Mouse (Mus musculus): ENCODE results near the gene Marveld2. TPM values are rescaled to one million over a fixed set of nuclear protein-coding genes. Genes with fewer than 3 reads are reported as not detected.
A peak's percentile ranks its signal among the peaks of the same experiment; 100 is the strongest.

Marveld2 gene
- polyA plus RNA-seq, 1 experiment: 11.5 TPM

GRCm38 (mm10) chr13:100579951-100580350 lies 36.8 kb downstream of the Marveld2 start:
- DNase-seq: peak; percentile 49
- no peaks in the 10 kb centered on the region for H3K36me3 ChIP-seq (ENCODE audit: control insufficient read depth, insufficient read depth, low read length)
- peak; percentile 69 for TF ChIP-seq CTCF (conservative IDR thresholded peaks at IDR 0.05; ENCODE audit: insufficient read depth, insufficient read length, low read depth, low read length)
- no peak for TF ChIP-seq POLR2A (IDR thresholded peaks at IDR 0.05; ENCODE audit: low read depth, low read length)
- no peak overlapping the region for H3K4me3 ChIP-seq (ENCODE audit: insufficient read depth, low read depth, low read length)
- H3K27me3 ChIP-seq (replicated peaks; ENCODE audit: control insufficient read depth, insufficient read depth, low read length): no peaks in the 10 kb centered on the region
- peaks cover 11% of the 10 kb centered on the region; the same call in 1 of the 2 replicates for H3K4me1 ChIP-seq (ENCODE audit: control insufficient read depth, insufficient read depth, low read length)
- no peak overlapping the region for H3K27ac ChIP-seq (ENCODE audit: insufficient read depth, low read depth, low read length)

GRCm38 (mm10) chr13:100579220-100579619 lies 37.6 kb downstream of the Marveld2 start:
- Histone ChIP-seq H3K4me3 (ENCODE audit: insufficient read depth, low read depth, low read length) (no peak overlapping the region), H3K27me3 (replicated peaks; ENCODE audit: control insufficient read depth, insufficient read depth, low read length) (no peaks in the 10 kb centered on the region), H3K36me3 (ENCODE audit: control insufficient read depth, insufficient read depth, low read length) (no peaks in the 10 kb centered on the region), H3K4me1 (ENCODE audit: control insufficient read depth, insufficient read depth, low read length) (peaks cover 11% of the 10 kb centered on the region; the same call in 1 of the 2 replicates), H3K27ac (ENCODE audit: insufficient read depth, low read depth, low read length) (no peak overlapping the region)
- DNase-seq: no peak
- WGBS: 60% methylated on average over 3 of the region's 3 CpGs
- TF ChIP-seq POLR2A (IDR thresholded peaks at IDR 0.05; ENCODE audit: low read depth, low read length) (no peak), CTCF (conservative IDR thresholded peaks at IDR 0.05; ENCODE audit: insufficient read depth, insufficient read length, low read depth, low read length) (no peak)

GRCm38 (mm10) chr13:100575950-100576349 lies 40.8 kb downstream of the Marveld2 start:
- H3K27me3 ChIP-seq (replicated peaks; ENCODE audit: control insufficient read depth, insufficient read depth, low read length): no peaks in the 10 kb centered on the region
- H3K36me3 ChIP-seq (ENCODE audit: control insufficient read depth, insufficient read depth, low read length): no peaks in the 10 kb centered on the region
- TF ChIP-seq POLR2A (IDR thresholded peaks at IDR 0.05; ENCODE audit: low read depth, low read length) (no peak), CTCF (conservative IDR thresholded peaks at IDR 0.05; ENCODE audit: insufficient read depth, insufficient read length, low read depth, low read length) (no peak)
- DNase-seq: no peak
- peaks cover 4% of the 10 kb centered on the region; the same call in 1 of the 2 replicates for H3K4me1 ChIP-seq (ENCODE audit: control insufficient read depth, insufficient read depth, low read length)
- WGBS: 61% methylated on average over 2 of the region's 2 CpGs
- no peak overlapping the region for H3K4me3 ChIP-seq (ENCODE audit: insufficient read depth, low read depth, low read length)
- no peak overlapping the region for H3K27ac ChIP-seq (ENCODE audit: insufficient read depth, low read depth, low read length)

- no peak for DNase-seq
- no peak for TF ChIP-seq POLR2A (IDR thresholded peaks at IDR 0.05; ENCODE audit: low read depth, low read length)
- no peak for TF ChIP-seq CTCF (conservative IDR thresholded peaks at IDR 0.05; ENCODE audit: insufficient read depth, insufficient read length, low read depth, low read length)
- no peaks in the 10 kb centered on the region for H3K27me3 ChIP-seq (replicated peaks; ENCODE audit: control insufficient read depth, insufficient read depth, low read length)
- H3K4me1 ChIP-seq (ENCODE audit: control insufficient read depth, insufficient read depth, low read length): no peaks in the 10 kb centered on the region
- 58% methylated on average over 2 of the region's 2 CpGs for WGBS
- H3K27ac ChIP-seq (ENCODE audit: insufficient read depth, low read depth, low read length): no peak overlapping the region
- H3K4me3 ChIP-seq (ENCODE audit: insufficient read depth, low read depth, low read length): no peak overlapping the region
- H3K36me3 ChIP-seq (ENCODE audit: control insufficient read depth, insufficient read depth, low read length): no peaks in the 10 kb centered on the region
Observed at GRCm38 (mm10) chr13:100570713-100571112, 46.1 kb downstream of the Marveld2 start.

GRCm38 (mm10) chr13:100568359-100568758 lies 48.4 kb downstream of the Marveld2 start:
- H3K27ac ChIP-seq (ENCODE audit: insufficient read depth, low read depth, low read length): no peak overlapping the region
- H3K27me3 ChIP-seq (replicated peaks; ENCODE audit: control insufficient read depth, insufficient read depth, low read length): no peaks in the 10 kb centered on the region
- no peaks in the 10 kb centered on the region for H3K36me3 ChIP-seq (ENCODE audit: control insufficient read depth, insufficient read depth, low read length)
- TF ChIP-seq CTCF (conservative IDR thresholded peaks at IDR 0.05; ENCODE audit: insufficient read depth, insufficient read length, low read depth, low read length) (no peak), POLR2A (IDR thresholded peaks at IDR 0.05; ENCODE audit: low read depth, low read length) (no peak)
- no peak for DNase-seq
- H3K4me1 ChIP-seq (ENCODE audit: control insufficient read depth, insufficient read depth, low read length): no peaks in the 10 kb centered on the region
- 100% methylated on average over 1 of the region's 1 CpGs for WGBS
- no peak overlapping the region for H3K4me3 ChIP-seq (ENCODE audit: insufficient read depth, low read depth, low read length)

- no peak overlapping the region for H3K27ac ChIP-seq (ENCODE audit: insufficient read depth, low read depth, low read length)
- no peak for TF ChIP-seq CTCF (conservative IDR thresholded peaks at IDR 0.05; ENCODE audit: insufficient read depth, insufficient read length, low read depth, low read length)
- no peak for TF ChIP-seq POLR2A (IDR thresholded peaks at IDR 0.05; ENCODE audit: low read depth, low read length)
- H3K36me3 ChIP-seq (ENCODE audit: control insufficient read depth, insufficient read depth, low read length): no peaks in the 10 kb centered on the region
- no peak overlapping the region for H3K4me3 ChIP-seq (ENCODE audit: insufficient read depth, low read depth, low read length)
- H3K27me3 ChIP-seq (replicated peaks; ENCODE audit: control insufficient read depth, insufficient read depth, low read length): no peaks in the 10 kb centered on the region
- WGBS: 87% methylated on average over 9 of the region's 9 CpGs
- no peak for DNase-seq
- H3K4me1 ChIP-seq (ENCODE audit: control insufficient read depth, insufficient read depth, low read length): no peaks in the 10 kb centered on the region
Observed at GRCm38 (mm10) chr13:100559449-100559848, 57.3 kb downstream of the Marveld2 start.

GRCm38 (mm10) chr13:100557011-100557410 lies 59.8 kb downstream of the Marveld2 start:
- DNase-seq: no peak
- H3K27ac ChIP-seq (ENCODE audit: insufficient read depth, low read depth, low read length): no peak overlapping the region
- WGBS: 50% methylated on average over 4 of the region's 4 CpGs
- H3K4me1 ChIP-seq (ENCODE audit: control insufficient read depth, insufficient read depth, low read length): no peaks in the 10 kb centered on the region
- TF ChIP-seq CTCF (conservative IDR thresholded peaks at IDR 0.05; ENCODE audit: insufficient read depth, insufficient read length, low read depth, low read length) (no peak), POLR2A (IDR thresholded peaks at IDR 0.05; ENCODE audit: low read depth, low read length) (no peak)
- no peaks in the 10 kb centered on the region for H3K36me3 ChIP-seq (ENCODE audit: control insufficient read depth, insufficient read depth, low read length)
- H3K4me3 ChIP-seq (ENCODE audit: insufficient read depth, low read depth, low read length): no peak overlapping the region
- H3K27me3 ChIP-seq (replicated peaks; ENCODE audit: control insufficient read depth, insufficient read depth, low read length): no peaks in the 10 kb centered on the region
